Mouse (Mus musculus) heart, postnatal 0 days (tissue): ENCODE data around the gene Ust.

ENCODE experiments used
- CTCF ChIP-seq: IDR thresholded peaks from 2 replicates; pipeline ENCODE4 v1.5.1; 2016; ENCODE audit warnings: antibody characterized with exemption, control low read depth, low read depth
- EP300 ChIP-seq: IDR thresholded peaks from 2 replicates; pipeline ENCODE4 v1.6.1; 2016; ENCODE audit warnings: antibody characterized with exemption, low read depth

GRCm38 (mm10) chr10:8482779-8483178 is 35.8 kb downstream of the Ust start:
- TF ChIP-seq CTCF = no peak
- no peak for TF ChIP-seq EP300
